Mouse (Mus musculus): ENCODE data around the gene Elmo1.

- no peak for TF ChIP-seq CTCF (IDR thresholded peaks at IDR 0.05; ENCODE audit: low read depth, low read length)
- no peak for TF ChIP-seq GATA2 (IDR thresholded peaks at IDR 0.05; ENCODE audit: borderline replicate concordance, low read depth, low read length)
- no peak for TF ChIP-seq GATA1 (IDR thresholded peaks at IDR 0.05; ENCODE audit: borderline replicate concordance, low read length)
- TF ChIP-seq TAL1 (conservative IDR thresholded peaks at IDR 0.05; ENCODE audit: low read depth, low read length), result no peak
- TF ChIP-seq POLR2AphosphoS5 (IDR thresholded peaks at IDR 0.05; ENCODE audit: insufficient replicate concordance, low read depth, low read length), result no peak
These were observed 413.0 kb downstream of the Elmo1 start for GRCm38 (mm10) chr13:20503371-20503770.
